Mouse (Mus musculus) heart, adult 2 months (tissue): ENCODE data around the gene Bsn.

Source experiments
- EP300 ChIP-seq: fragments of 200-500 bp; IDR thresholded peaks from 2 replicates; pipeline ENCODE4 v1.6.1; 2011; ENCODE audit warnings: low read depth, low read length, control low read depth; ENCODE audit not compliant: insufficient read depth
- POLR2A ChIP-seq: fragments of 200-500 bp; IDR thresholded peaks from 2 replicates; pipeline ENCODE4 v1.6.1; 2011; ENCODE audit warnings: mild to moderate bottlenecking, low read depth, low read length, control low read depth; ENCODE audit not compliant: insufficient read depth

DNA sequence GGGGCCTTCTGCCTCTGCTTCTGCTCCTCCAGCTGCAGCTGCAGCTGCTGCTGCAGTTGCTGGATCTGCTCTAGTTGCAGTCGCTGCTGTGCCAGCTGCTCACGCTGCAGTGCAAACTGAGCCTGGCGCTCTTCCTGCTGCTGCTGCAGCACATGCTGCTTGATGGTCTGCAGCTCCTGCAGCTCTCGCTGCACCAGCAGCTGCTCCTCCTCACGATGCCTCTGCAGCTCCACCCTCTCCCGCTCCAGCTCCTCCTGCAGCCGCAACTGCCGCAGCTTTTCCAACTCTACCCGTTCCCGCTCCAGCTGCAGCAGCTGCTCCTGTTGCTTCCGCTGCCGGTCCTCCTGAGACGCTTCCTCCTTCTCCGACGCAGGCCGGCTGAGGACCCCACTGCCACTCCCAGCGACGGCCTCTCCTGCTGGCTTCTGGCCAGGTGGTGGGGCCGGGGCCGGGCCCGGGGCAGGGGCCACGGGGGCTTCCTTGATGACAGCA lies 79.0 kb downstream of the Bsn start:
- TF ChIP-seq EP300 = no peak
- no peak for TF ChIP-seq POLR2A
